Mouse (Mus musculus): ENCODE measurements around the gene Cmpk1. TPM values are rescaled to one million over a fixed set of nuclear protein-coding genes. Genes with fewer than 3 reads are reported as not detected.
"Not testable (repeated sequence)": the region's sequence is repeated elsewhere in the genome, so short reads cannot be mapped to it uniquely, and the experiment has no call there.

Gene Cmpk1
- total RNA-seq (2021) = 10 to 100 TPM; 32.1 to 36.8 TPM
- long read RNA-seq, experiment 1, transcript Cmpk1-201 (6 exons, 3,170 nt) = major isoform, 59 of 61 reads
- long read RNA-seq, experiment 1, partial matches to known transcripts = 0 of 61 reads
- long read RNA-seq, experiment 1, other reads (novel, unspliced or antisense) = 2 of 61 reads
- long read RNA-seq, experiment 2, transcript Cmpk1-201 (6 exons, 3,170 nt) = major isoform, 72 of 75 reads
- long read RNA-seq, experiment 2, partial matches to known transcripts = 0 of 75 reads
- long read RNA-seq, experiment 2, other reads (novel, unspliced or antisense) = 3 of 75 reads

GRCm38 (mm10) chr4:114986591-114987432 lies at the start of gene Cmpk1:
Gene Cmpk1, minus strand, starts transcription at chr4:114987241.
- DNase-seq = peak; percentile 90

- no peak for DNase-seq
Observed at GRCm38 (mm10) chr4:115035043-115035442, 48.0 kb upstream of the Cmpk1 start.

GRCm38 (mm10) chr4:115019997-115020396 lies 33.0 kb upstream of the Cmpk1 start:
- no peak for DNase-seq

- no peak for DNase-seq
Observed at GRCm38 (mm10) chr4:115014276-115014675, 27.2 kb upstream of the Cmpk1 start.

- no peak for DNase-seq
Observed at GRCm38 (mm10) chr4:115000429-115000795, 13.4 kb upstream of the Cmpk1 start.

GRCm38 (mm10) chr4:114999773-115000428 lies 12.9 kb upstream of the Cmpk1 start, which contains the start of gene Stil:
Gene Stil, plus strand, starts transcription at chr4:115000159.
- DNase-seq = peak; percentile 96

GRCm38 (mm10) chr4:114999445-114999772 lies 12.4 kb upstream of the Cmpk1 start:
- DNase-seq = no peak

GRCm38 (mm10) chr4:114997051-114997450 lies 10.0 kb upstream of the Cmpk1 start:
- peak; percentile 18 for DNase-seq

DNA sequence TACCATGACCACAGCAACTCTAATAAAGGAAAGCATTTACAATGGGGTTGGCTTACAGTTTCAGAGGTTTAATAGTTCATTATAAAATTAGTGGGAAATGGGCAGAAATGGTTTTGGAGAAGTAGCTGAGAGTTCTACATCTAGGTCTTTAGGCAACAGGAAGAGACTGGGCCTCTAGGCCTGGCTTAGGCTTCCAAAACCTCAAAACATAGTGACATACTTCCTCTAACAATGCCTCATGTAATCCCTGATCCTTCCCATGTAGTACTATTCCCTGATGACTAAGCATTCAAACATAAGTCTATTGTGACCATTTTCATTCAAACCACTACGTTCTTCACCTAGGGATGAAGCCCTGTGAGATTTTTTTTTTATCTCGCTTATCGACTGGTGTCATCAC lies 7.2 kb upstream of the Cmpk1 start:
- no peak for DNase-seq

GRCm38 (mm10) chr4:114986211-114986590 lies 840 bp downstream of the Cmpk1 start:
- no peak for DNase-seq

- DNase-seq = no peak
Observed at GRCm38 (mm10) chr4:114983020-114983419, 4.0 kb downstream of the Cmpk1 start.

- DNase-seq = no peak
Observed at GRCm38 (mm10) chr4:114982619-114983018, 4.4 kb downstream of the Cmpk1 start.

DNA sequence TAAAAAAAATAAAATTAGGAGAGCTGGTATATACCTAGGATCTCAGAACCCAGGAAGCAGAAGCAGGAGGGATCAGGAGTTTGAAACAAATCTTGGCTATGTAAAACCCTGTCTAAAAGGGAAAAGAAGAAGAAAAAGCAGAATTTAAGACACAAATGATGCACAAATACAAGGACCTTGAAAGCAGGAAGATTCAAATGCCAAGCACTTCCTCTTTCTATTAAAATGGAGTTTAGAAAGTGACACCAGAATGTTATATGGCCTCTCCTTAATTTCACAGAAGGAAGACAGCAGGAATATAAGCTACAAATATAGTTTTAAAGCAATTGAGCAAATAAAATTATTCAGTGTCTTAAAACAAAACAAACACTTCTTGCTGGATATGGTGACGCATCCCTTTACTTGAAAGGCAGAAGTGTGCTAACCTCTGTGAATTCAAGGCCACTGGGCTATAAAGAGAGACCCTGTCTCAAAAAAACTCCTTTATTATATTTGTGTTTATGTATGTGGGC lies 13.8 kb downstream of the Cmpk1 start:
- DNase-seq = no peak

GRCm38 (mm10) chr4:114970736-114971135 lies 16.3 kb downstream of the Cmpk1 start:
- DNase-seq = no peak

DNA sequence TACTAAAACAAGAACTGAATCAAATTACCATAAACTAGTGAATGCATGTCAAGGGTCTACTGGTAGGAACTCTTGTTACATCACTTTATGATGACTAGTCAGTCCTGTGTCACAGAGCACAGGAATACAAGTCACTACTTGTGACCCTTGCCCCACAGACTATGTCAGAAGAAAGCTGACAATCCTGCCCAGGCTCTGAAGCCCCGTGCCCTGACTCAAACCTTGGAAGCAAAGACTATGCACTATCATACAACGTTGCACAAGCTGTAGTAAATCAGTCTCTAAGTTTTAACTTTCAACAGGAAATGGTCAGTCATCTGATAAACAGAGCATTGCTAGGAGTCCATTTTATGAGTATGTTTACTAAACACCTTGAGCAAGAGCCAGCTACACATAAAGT lies 26.2 kb downstream of the Cmpk1 start:
- DNase-seq = not testable (repeated sequence)

- DNase-seq = no peak
Observed at GRCm38 (mm10) chr4:114959533-114959932, 27.5 kb downstream of the Cmpk1 start.

DNA sequence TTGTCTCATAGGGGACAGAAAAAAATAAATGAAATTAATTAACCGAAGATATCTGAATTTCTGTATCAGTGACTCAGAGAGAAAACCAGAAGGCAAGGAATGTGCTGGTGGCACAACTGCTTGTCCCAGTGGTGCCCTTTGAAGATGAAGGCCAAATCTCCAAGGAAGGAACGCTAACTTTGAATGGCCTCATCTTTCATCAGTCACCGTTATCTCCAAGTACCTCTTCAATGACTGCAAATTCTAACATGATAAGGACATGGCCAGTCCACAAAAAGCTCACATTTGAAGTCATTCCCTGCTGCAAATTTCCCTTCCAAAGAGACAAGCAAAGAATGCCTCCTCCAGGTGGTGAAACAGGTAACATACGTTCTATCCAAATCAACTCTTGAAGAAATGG lies 28.3 kb downstream of the Cmpk1 start:
- DNase-seq = no peak

DNA sequence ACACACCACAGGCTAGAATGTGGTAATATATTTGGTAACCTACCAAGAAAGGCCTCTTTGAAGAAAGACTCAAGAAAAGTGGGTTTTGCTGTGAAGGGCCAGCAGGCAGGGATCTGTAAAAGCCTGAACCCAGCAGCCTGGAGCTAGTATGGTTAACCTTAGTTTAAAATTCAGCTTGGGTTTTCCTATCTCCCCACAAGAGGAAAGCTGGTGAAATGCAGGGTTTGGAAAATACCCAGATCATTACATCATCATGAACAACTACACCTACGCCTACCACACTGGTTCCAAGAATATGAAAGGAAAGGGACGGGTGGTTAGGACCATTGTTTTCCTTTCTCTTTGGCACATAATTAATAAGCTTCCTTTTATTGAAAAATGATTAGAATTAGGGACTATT lies 28.8 kb downstream of the Cmpk1 start:
- DNase-seq = no peak

GRCm38 (mm10) chr4:114957403-114957802 lies 29.6 kb downstream of the Cmpk1 start:
- no peak for DNase-seq

DNA sequence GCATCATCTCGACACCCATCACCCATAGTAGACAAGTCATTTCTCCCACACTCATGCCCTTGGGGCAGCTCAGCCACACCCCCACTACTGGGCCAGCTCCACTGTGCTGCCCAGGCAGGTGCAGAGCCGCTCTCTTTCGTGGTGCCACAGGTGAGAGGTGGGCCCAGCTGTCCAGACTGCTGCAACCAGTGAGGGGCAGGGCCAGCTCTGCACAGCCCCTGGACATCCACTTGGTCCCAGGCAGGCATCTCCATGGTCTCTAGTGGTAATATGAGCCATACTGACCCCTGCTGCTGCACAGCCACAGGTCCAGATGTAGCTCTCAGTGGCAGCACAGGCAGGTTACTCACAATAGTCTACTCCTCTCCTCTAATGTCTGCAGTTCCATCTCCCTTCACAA lies 33.9 kb downstream of the Cmpk1 start:
- DNase-seq = no peak

- no peak for DNase-seq
Observed at GRCm38 (mm10) chr4:114947852-114948481, 39.1 kb downstream of the Cmpk1 start.

GRCm38 (mm10) chr4:114947395-114947794 lies 39.6 kb downstream of the Cmpk1 start:
- peak; percentile 80 for DNase-seq

DNA sequence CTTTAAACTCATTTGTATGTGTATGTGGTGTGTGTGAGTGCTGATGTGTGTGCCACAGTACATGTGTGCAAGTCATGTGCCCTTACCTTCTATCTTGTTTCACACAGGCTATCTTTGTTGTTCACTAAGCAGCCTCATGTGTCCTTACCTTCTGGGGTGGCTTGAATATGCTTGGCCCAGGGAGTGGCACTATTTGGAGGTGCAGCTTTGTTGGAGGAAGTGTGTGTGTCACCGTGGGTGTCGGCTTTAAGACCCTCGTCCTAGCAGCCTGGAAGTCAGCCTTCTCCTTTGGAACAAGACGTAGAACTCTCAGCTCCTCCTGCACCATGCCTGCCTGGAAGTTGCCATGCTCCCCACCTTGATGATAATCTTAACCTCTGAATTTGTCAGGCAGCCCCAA lies 40.6 kb downstream of the Cmpk1 start:
- DNase-seq = no peak
